Mouse (Mus musculus): Measurements from ENCODE around the gene Diexf. TPM values are rescaled to one million over a fixed set of nuclear protein-coding genes. Genes with fewer than 3 reads are reported as not detected.
A peak's percentile ranks its signal among the peaks of the same experiment; 100 is the strongest.

Gene Diexf
- 12.0 TPM in 2 replicates for polyA plus RNA-seq (2016; fragmentation: Nextera tagmentation; extraction: Ambion mirVana)

DNA sequence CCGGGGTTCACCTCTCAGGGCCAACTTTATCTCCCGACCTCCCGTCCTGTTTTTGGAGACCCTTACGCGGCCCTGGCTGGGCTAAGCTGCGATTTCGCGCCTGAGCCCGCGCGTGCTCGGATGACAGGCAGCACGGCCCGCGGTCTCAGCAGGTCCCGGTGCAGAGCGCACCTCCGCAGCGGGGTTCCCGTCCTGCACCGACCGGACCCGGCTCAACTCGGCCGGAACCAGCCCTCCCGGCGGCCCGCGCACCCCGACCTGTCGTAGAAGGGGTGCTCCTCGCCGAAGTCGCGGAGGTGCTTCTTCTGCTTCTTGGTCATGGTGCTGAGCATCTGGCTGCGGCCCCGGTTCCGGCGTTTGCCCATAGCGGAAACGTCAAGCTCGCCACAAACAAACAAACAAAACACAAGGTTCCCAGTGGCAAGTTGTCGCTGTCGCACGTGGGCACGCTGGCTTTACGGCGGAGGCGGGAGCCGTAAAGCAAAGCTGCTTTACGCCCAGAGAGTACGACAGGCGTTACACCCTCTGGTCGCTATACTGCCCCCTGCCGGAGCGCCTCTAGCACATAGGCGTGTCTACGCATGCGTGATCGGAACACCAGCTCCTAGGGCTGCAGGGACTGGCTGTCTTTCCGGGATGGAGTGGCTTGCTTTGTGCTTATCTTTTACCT lies at the start of gene Diexf:
Gene Diexf (minus strand): TSS at position 487 of the 670 bp plus-strand sequence.
- WGBS, result under 1% methylated on average over 61 of the region's 61 CpGs
- Histone ChIP-seq H3K9ac (replicated peaks) (peak within 1 kb of the TSS; percentile 90), H3K36me3 (peaks cover 25% of the 10 kb centered on the region), H3K27me3 (no peaks in the 10 kb centered on the region), H3K4me2 (peak within 1 kb of the TSS; percentile 63), H3K4me3 (replicated peaks) (peak within 1 kb of the TSS; percentile 98), H3K9me3 (no peaks in the 10 kb centered on the region), H3K27ac (no peak within 1 kb of the TSS), H3K4me1 (replicated peaks) (peaks cover 12% of the 10 kb centered on the region)
- ATAC-seq (ENCODE audit: insufficient number of reproducible peaks, insufficient read depth, low FRiP score, low TSS enrichment, low read depth), result peak; percentile 83

- Histone ChIP-seq H3K27me3 (no peaks in the 10 kb centered on the region), H3K9me3 (no peaks in the 10 kb centered on the region), H3K4me1 (replicated peaks) (peaks cover 12% of the 10 kb centered on the region), H3K36me3 (no peaks in the 10 kb centered on the region), H3K4me2 (peak overlapping the region; percentile 78), H3K9ac (replicated peaks) (peak overlapping the region; percentile 77; the same call in 1 of the 2 replicates), H3K4me3 (replicated peaks) (peak overlapping the region; percentile 65), H3K27ac (peak overlapping the region; percentile 87; the same call in 1 of the 2 replicates)
- no peak for ATAC-seq (ENCODE audit: insufficient number of reproducible peaks, insufficient read depth, low FRiP score, low TSS enrichment, low read depth)
- 87% methylated on average over 13 of the region's 13 CpGs for WGBS
These were observed 44.2 kb upstream of the Diexf start for GRCm38 (mm10) chr1:193174143-193174733.

- ATAC-seq (ENCODE audit: insufficient number of reproducible peaks, insufficient read depth, low FRiP score, low TSS enrichment, low read depth), result no peak
- peaks cover 12% of the 10 kb centered on the region for H3K4me1 ChIP-seq (replicated peaks)
- peak overlapping the region; percentile 77 for H3K9ac ChIP-seq (replicated peaks)
- H3K9me3 ChIP-seq, result no peaks in the 10 kb centered on the region
- H3K27me3 ChIP-seq, result no peaks in the 10 kb centered on the region
- H3K4me2 ChIP-seq, result peak overlapping the region; percentile 78
- peak overlapping the region; percentile 65 for H3K4me3 ChIP-seq (replicated peaks)
- whole genome bisulfite sequencing, result 23% methylated on average over 9 of the region's 9 CpGs
- H3K27ac ChIP-seq, result peak overlapping the region; percentile 87
- no peaks in the 10 kb centered on the region for H3K36me3 ChIP-seq
These were observed 43.7 kb upstream of the Diexf start for GRCm38 (mm10) chr1:193173810-193174129.

DNA sequence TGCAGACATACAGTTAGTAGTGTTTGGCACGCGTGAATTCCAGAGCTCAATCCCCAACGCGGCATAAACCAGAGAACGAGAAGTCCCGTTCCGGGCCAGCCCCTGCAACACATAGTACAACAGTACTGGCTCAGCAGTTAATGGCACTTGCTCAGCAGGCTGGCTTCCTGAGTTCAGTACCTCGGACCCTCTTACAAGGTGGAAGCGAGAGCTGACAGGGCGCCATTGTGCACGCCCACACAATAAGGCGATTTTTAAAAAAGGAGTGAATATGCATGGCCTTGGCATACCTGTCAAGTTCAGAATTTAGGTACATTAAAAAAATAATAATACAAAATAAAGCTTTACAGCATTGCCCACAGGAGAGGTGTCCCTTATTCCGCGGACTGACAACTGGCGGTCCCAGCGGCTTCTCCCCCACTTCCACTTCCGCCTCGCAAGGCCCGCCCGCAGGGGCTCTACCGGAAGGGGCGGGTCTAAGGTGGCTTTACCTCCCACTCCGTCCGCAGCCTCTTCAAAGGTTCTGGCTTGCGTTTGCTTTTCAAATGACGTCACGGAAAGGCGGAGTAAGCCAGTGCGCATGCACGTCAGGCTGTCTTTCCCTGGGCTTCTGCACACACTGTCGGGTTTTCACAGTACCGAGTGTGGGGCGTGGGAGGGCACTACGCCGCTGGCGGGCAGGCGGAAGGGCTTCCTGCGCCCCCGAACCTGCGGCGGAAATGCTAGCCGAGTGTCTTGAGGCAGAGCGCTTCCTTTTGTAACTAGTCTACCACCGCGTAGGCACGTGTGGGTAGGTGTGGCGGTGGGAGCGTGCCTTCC lies 43.1 kb upstream of the Diexf start:
- Histone ChIP-seq H3K4me1 (replicated peaks) (peaks cover 12% of the 10 kb centered on the region), H3K4me3 (replicated peaks) (peak overlapping the region; percentile 65), H3K4me2 (peak overlapping the region; percentile 78), H3K9ac (replicated peaks) (peak overlapping the region; percentile 77), H3K9me3 (no peaks in the 10 kb centered on the region), H3K36me3 (no peaks in the 10 kb centered on the region), H3K27me3 (no peaks in the 10 kb centered on the region), H3K27ac (peak overlapping the region; percentile 87)
- WGBS, result 2% methylated on average over 48 of the region's 48 CpGs
- peak; percentile 99 for ATAC-seq (ENCODE audit: insufficient number of reproducible peaks, insufficient read depth, low FRiP score, low TSS enrichment, low read depth)

DNA sequence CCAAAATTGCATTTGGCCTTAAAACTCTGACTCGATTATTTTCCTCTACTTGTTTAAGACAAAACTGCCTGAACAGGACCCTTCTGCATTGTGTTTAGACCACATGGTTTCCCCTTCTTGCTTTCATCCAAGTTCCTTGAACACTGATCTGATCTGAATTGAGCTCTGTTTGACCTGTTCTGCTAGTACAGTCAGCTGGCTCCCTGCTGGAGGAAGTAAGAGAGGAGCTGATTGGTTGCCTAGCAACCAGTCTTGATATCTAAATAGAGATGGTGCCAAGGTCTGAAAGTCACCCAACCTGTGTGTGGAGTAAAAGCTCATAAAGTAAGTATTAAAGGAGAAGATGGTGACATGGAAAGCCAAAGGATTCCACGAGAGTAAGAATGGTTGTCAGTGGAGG lies 39.8 kb upstream of the Diexf start:
- WGBS, result 91% methylated on average over 2 of the region's 2 CpGs
- ATAC-seq (ENCODE audit: insufficient number of reproducible peaks, insufficient read depth, low FRiP score, low TSS enrichment, low read depth), result no peak

GRCm38 (mm10) chr1:193169228-193169627 lies 39.2 kb upstream of the Diexf start:
- Histone ChIP-seq H3K36me3 (no peaks in the 10 kb centered on the region), H3K9ac (replicated peaks) (no peak overlapping the region), H3K27ac (no peak overlapping the region), H3K4me2 (no peak overlapping the region), H3K9me3 (no peaks in the 10 kb centered on the region), H3K27me3 (no peaks in the 10 kb centered on the region), H3K4me3 (replicated peaks) (no peak overlapping the region), H3K4me1 (replicated peaks) (peaks cover 10% of the 10 kb centered on the region)
- ATAC-seq (ENCODE audit: insufficient number of reproducible peaks, insufficient read depth, low FRiP score, low TSS enrichment, low read depth), result no peak
- WGBS, result 81% methylated on average over 7 of the region's 7 CpGs

More for the DNA sequence above, 39.8 kb upstream of the Diexf start:
- Histone ChIP-seq H3K4me3 (replicated peaks) (no peak overlapping the region), H3K36me3 (no peaks in the 10 kb centered on the region), H3K4me1 (replicated peaks) (peaks cover 12% of the 10 kb centered on the region), H3K4me2 (no peak overlapping the region), H3K27ac (no peak overlapping the region), H3K27me3 (no peaks in the 10 kb centered on the region), H3K9me3 (no peaks in the 10 kb centered on the region), H3K9ac (replicated peaks) (no peak overlapping the region)

GRCm38 (mm10) chr1:193167746-193168145 lies 37.7 kb upstream of the Diexf start, which contains the start of gene A130010J15Rik:
Gene A130010J15Rik, plus strand, starts transcription at chr1:193168046.
- no peaks in the 10 kb centered on the region for H3K9me3 ChIP-seq
- H3K4me1 ChIP-seq (replicated peaks), result peaks cover 5% of the 10 kb centered on the region
- no peak for ATAC-seq (ENCODE audit: insufficient number of reproducible peaks, insufficient read depth, low FRiP score, low TSS enrichment, low read depth)
- H3K4me2 ChIP-seq, result no peak within 1 kb of the TSS
- H3K9ac ChIP-seq (replicated peaks), result no peak within 1 kb of the TSS
- H3K27ac ChIP-seq, result no peak within 1 kb of the TSS
- H3K4me3 ChIP-seq (replicated peaks), result no peak within 1 kb of the TSS
- no peaks in the 10 kb centered on the region for H3K36me3 ChIP-seq
- no peaks in the 10 kb centered on the region; the same call in 1 of the 2 replicates for H3K27me3 ChIP-seq
- WGBS, result 84% methylated on average over 3 of the region's 3 CpGs

DNA sequence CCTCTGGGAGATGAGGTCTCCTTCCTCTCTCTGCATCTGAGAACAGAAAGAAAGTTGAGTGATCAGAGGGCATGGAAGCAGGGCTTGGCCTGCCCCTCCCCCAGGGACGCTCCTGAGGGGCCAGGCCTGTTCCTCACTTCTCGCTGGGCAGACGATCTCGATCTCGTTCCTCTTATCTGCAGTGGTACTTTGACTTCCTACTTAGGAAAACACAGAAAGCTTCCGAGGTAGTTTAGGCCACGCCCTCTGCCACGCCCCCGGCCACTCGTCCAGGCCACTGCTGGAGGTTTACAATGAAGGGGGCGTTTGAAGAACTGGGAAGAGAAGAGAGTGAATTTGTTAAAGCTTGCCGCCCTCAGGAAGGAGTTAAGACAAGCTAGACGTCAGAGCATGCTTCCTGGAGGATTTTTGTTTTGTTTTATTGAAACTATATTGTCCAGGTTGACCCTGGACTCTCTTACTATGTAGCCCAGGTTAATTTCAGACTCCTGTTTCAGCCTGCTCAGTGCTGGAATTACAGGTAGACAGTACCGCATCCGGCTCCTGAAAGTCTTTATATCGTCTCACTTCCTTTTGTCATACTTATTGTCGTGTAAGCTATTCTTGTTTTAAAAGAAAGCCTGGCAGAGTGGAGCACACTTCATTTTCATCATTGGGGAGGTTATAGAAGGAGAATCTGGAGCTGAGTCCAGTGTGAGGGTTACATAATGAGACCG lies 30.4 kb upstream of the Diexf start:
- Histone ChIP-seq H3K9ac (replicated peaks) (peak overlapping the region; percentile 37; the same call in 1 of the 2 replicates), H3K4me3 (replicated peaks) (peak overlapping the region; percentile 27)
- ATAC-seq (ENCODE audit: insufficient number of reproducible peaks, insufficient read depth, low FRiP score, low TSS enrichment, low read depth), result 0 out of 2 replicates have a peak, but pooled peaks have one; percentile 59

GRCm38 (mm10) chr1:193159613-193160012 lies 29.5 kb upstream of the Diexf start:
- WGBS, result 62% methylated on average over 1 of the region's 1 CpGs
- no peak for ATAC-seq (ENCODE audit: insufficient number of reproducible peaks, insufficient read depth, low FRiP score, low TSS enrichment, low read depth)
- no peak overlapping the region for H3K4me2 ChIP-seq
- peaks cover 17% of the 10 kb centered on the region for H3K4me1 ChIP-seq (replicated peaks)
- H3K9ac ChIP-seq (replicated peaks), result no peak overlapping the region
- no peak overlapping the region for H3K27ac ChIP-seq
- no peaks in the 10 kb centered on the region for H3K36me3 ChIP-seq
- H3K27me3 ChIP-seq, result peaks cover 12% of the 10 kb centered on the region
- H3K4me3 ChIP-seq (replicated peaks), result no peak overlapping the region
- no peaks in the 10 kb centered on the region for H3K9me3 ChIP-seq

More for the DNA sequence above, 30.4 kb upstream of the Diexf start:
- Histone ChIP-seq H3K9me3 (no peaks in the 10 kb centered on the region), H3K4me2 (peak overlapping the region; percentile 54), H3K27me3 (peaks cover 4% of the 10 kb centered on the region; the same call in 1 of the 2 replicates), H3K27ac (no peak overlapping the region), H3K36me3 (no peaks in the 10 kb centered on the region), H3K4me1 (replicated peaks) (peaks cover 17% of the 10 kb centered on the region)
- 17% methylated on average over 18 of the region's 18 CpGs for WGBS

GRCm38 (mm10) chr1:193159163-193159562 lies 29.1 kb upstream of the Diexf start:
- Histone ChIP-seq H3K9me3 (no peaks in the 10 kb centered on the region), H3K27ac (no peak overlapping the region), H3K9ac (replicated peaks) (no peak overlapping the region), H3K36me3 (no peaks in the 10 kb centered on the region), H3K4me1 (replicated peaks) (peaks cover 17% of the 10 kb centered on the region), H3K27me3 (peaks cover 16% of the 10 kb centered on the region), H3K4me2 (no peak overlapping the region), H3K4me3 (replicated peaks) (no peak overlapping the region)
- no peak for ATAC-seq (ENCODE audit: insufficient number of reproducible peaks, insufficient read depth, low FRiP score, low TSS enrichment, low read depth)
- WGBS, result 28% methylated on average over 3 of the region's 3 CpGs
